Mouse (Mus musculus) heart, adult 2 months (tissue): Measurements from ENCODE around the gene Igsf21. TPM values are rescaled to one million over a fixed set of nuclear protein-coding genes. Genes with fewer than 3 reads are reported as not detected.

Experiments used
- DNase-seq, 2 experiments: peaks; one replicate each; pipeline ENCODE4 v3.0.0; 2021
- H3K27ac ChIP-seq: fragments of 200-600 bp; 2 replicates; pipeline ENCODE4 v1.8.1; 2022
- H3K27me3 ChIP-seq: fragments of 200-500 bp; 2 replicates; pipeline ENCODE4 v1.6.1; 2012; ENCODE audit warnings: mild to moderate bottlenecking, low read length, inconsistent platforms, mixed read lengths; ENCODE audit not compliant: control insufficient read depth, insufficient read depth
- H3K36me3 ChIP-seq: fragments of 200-500 bp; 2 replicates; pipeline ENCODE4 v1.6.1; 2012; ENCODE audit warnings: low read length, inconsistent platforms; ENCODE audit not compliant: control insufficient read depth, insufficient read depth
- H3K4me1 ChIP-seq: fragments of 200-500 bp; 2 replicates; pipeline ENCODE4 v1.6.1; 2011; ENCODE audit warnings: low read length; ENCODE audit not compliant: control insufficient read depth, insufficient read depth
- H3K4me3 ChIP-seq: fragments of 200-600 bp; 2 replicates; pipeline ENCODE4 v1.8.1; 2022
- H3K79me2 ChIP-seq: fragments of 200-500 bp; replicated peaks from 2 replicates; pipeline ENCODE4 v1.6.1; 2012; ENCODE audit warnings: mild to moderate bottlenecking, inconsistent platforms, low read length, moderate library complexity, mixed read lengths; ENCODE audit not compliant: control insufficient read depth, insufficient read depth
- H3K9ac ChIP-seq: fragments of 200-500 bp; 2 replicates; pipeline ENCODE4 v1.6.1; 2012; ENCODE audit warnings: low read depth, mild to moderate bottlenecking, control low read depth, inconsistent platforms, low read length, mixed read lengths
- CTCF ChIP-seq: fragments of 200-600 bp; IDR thresholded peaks from 2 replicates; pipeline ENCODE4 v1.8.1; 2022; ENCODE audit warnings: antibody characterized with exemption, mild to moderate bottlenecking, moderate library complexity
- EP300 ChIP-seq: fragments of 200-500 bp; IDR thresholded peaks from 2 replicates; pipeline ENCODE4 v1.6.1; 2011; ENCODE audit warnings: low read depth, low read length, control low read depth; ENCODE audit not compliant: insufficient read depth
- POLR2A ChIP-seq: fragments of 200-500 bp; IDR thresholded peaks from 2 replicates; pipeline ENCODE4 v1.6.1; 2011; ENCODE audit warnings: mild to moderate bottlenecking, low read depth, low read length, control low read depth; ENCODE audit not compliant: insufficient read depth
- WGBS: fragments of 180-500 bp; shearing (Covaris S2); methylation state at CpG from one replicate; pipeline ENCODE4 v1.1.7; 2018; 5-methylcytosine and 5-hydroxymethylcytosine counted together
- intact Hi-C: fragments of 180-260 bp; cut with DNase I; formaldehyde crosslinking; loops from one replicate; pipeline ENCODE4 v1.15.1; 2025
- polyA plus RNA-seq: library from polyadenylated mRNA; depleted of rRNA; stranded (reverse); fragments of >200 nt; gene quantifications from 2 replicates; pipeline ENCODE4 v1.2.3, GENCODE M21; 2012
- total RNA-seq, 2 experiments: library from RNA; stranded (reverse); gene quantifications; 2 replicates each; pipeline ENCODE4 v1.2.3; 2021

Igsf21 gene
- total and polyA plus RNA-seq, 3 experiments = 0.14 to 0.76 (median 0.16) TPM

- Histone ChIP-seq H3K36me3 (no peaks in the 10 kb centered on the region), H3K27ac (no peak overlapping the region), H3K79me2 (no peaks in the 10 kb centered on the region), H3K4me1 (no peaks in the 10 kb centered on the region), H3K4me3 (no peak overlapping the region), H3K27me3 (no peaks in the 10 kb centered on the region; the same call in 1 of the 2 replicates), H3K9ac (no peak overlapping the region)
- intact Hi-C loops = no loop called here
- 22% methylated on average over 6 of the region's 6 CpGs for WGBS
- peak in 1 of 2 experiments; percentile 46 for DNase-seq
- TF ChIP-seq POLR2A (no peak), CTCF (peak; percentile 40), EP300 (no peak)
Observed at GRCm38 (mm10) chr4:140030415-140030814, 216.2 kb downstream of the Igsf21 start.

- no peaks in the 10 kb centered on the region for H3K79me2 ChIP-seq
- no peaks in the 10 kb centered on the region; the same call in 1 of the 2 replicates for H3K27me3 ChIP-seq
- H3K27ac ChIP-seq = no peak overlapping the region
- no peak overlapping the region for H3K9ac ChIP-seq
- DNase-seq = no peak
- no peaks in the 10 kb centered on the region for H3K4me1 ChIP-seq
- H3K36me3 ChIP-seq = no peaks in the 10 kb centered on the region
- TF ChIP-seq CTCF = no peak
- no peak for TF ChIP-seq EP300
- TF ChIP-seq POLR2A = no peak
- WGBS = 59% methylated on average over 5 of the region's 5 CpGs
- H3K4me3 ChIP-seq = no peak overlapping the region
- intact Hi-C loops = no loop called here
Observed at GRCm38 (mm10) chr4:140030040-140030386, 216.6 kb downstream of the Igsf21 start.

DNA sequence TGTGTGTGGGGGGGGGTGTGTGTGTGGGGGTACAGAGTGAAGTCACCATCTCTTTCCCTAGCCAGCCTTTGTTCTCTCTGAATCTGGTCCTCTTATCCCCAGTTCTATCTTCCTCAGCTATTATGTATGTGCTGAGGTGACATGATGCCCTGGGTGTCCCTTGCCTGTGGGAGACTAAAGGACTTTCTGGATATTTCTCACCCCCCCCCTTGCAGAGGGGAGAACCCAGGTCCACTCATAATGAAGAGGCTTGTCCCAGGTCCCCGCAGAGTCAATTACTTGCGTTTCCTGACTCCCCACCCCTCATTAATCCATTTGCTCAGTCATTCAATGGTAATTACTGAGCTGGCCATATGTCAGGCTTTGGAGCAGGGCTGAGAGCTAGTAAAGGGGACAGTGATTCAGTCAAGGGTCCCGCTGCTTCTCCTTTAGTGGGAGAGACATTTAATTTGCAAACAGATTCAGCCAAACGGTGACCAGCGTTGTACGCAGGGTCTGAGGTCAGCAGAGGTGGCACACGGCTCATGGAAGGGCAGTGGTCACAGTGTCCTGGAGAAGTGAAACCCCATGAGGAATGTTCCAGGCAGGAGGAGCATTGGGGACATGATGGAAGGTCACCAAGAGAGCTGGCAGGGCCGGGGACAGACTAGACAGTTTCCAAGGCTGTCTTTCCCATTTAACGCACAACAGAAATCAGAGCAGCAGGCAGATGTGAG is 217.1 kb downstream of the Igsf21 start:
- intact Hi-C loops = no loop called here
- Histone ChIP-seq H3K9ac (no peak overlapping the region), H3K36me3 (no peaks in the 10 kb centered on the region), H3K4me3 (no peak overlapping the region), H3K4me1 (no peaks in the 10 kb centered on the region), H3K27me3 (no peaks in the 10 kb centered on the region; the same call in 1 of the 2 replicates), H3K27ac (no peak overlapping the region), H3K79me2 (no peaks in the 10 kb centered on the region)
- DNase-seq = no peak
- 48% methylated on average over 9 of the region's 9 CpGs for WGBS
- TF ChIP-seq EP300 (no peak), POLR2A (no peak)

- H3K79me2 ChIP-seq = no peaks in the 10 kb centered on the region
- H3K36me3 ChIP-seq = no peaks in the 10 kb centered on the region
- H3K4me1 ChIP-seq = no peaks in the 10 kb centered on the region
- DNase-seq = no peak
- 64% methylated on average over 6 of the region's 6 CpGs for WGBS
- no peak for TF ChIP-seq EP300
- TF ChIP-seq POLR2A = no peak
- no peak for TF ChIP-seq CTCF
- H3K4me3 ChIP-seq = no peak overlapping the region
- H3K27me3 ChIP-seq = no peaks in the 10 kb centered on the region
- intact Hi-C loops = no loop called here
- H3K9ac ChIP-seq = no peak overlapping the region
- H3K27ac ChIP-seq = no peak overlapping the region
Observed at GRCm38 (mm10) chr4:140023833-140024232, 222.8 kb downstream of the Igsf21 start.

- 59% methylated on average over 7 of the region's 7 CpGs for WGBS
- intact Hi-C loops = no loop called here
- TF ChIP-seq CTCF (no peak), EP300 (no peak), POLR2A (no peak)
- Histone ChIP-seq H3K4me1 (no peaks in the 10 kb centered on the region), H3K36me3 (no peaks in the 10 kb centered on the region), H3K27ac (no peak overlapping the region), H3K27me3 (no peaks in the 10 kb centered on the region), H3K4me3 (no peak overlapping the region), H3K9ac (no peak overlapping the region), H3K79me2 (no peaks in the 10 kb centered on the region)
- no peak for DNase-seq
Observed at GRCm38 (mm10) chr4:140015916-140016315, 230.7 kb downstream of the Igsf21 start.

- Histone ChIP-seq H3K9ac (no peak overlapping the region), H3K36me3 (no peaks in the 10 kb centered on the region), H3K27me3 (no peaks in the 10 kb centered on the region), H3K4me1 (no peaks in the 10 kb centered on the region), H3K27ac (no peak overlapping the region), H3K79me2 (no peaks in the 10 kb centered on the region), H3K4me3 (no peak overlapping the region)
- no peak for TF ChIP-seq CTCF
- no peak for TF ChIP-seq EP300
- no peak for TF ChIP-seq POLR2A
- intact Hi-C loops = no loop called here
- 67% methylated on average over 11 of the region's 11 CpGs for WGBS
- no peak for DNase-seq
Observed at GRCm38 (mm10) chr4:140010728-140011470, 235.7 kb downstream of the Igsf21 start.
